Mouse (Mus musculus) right cerebral cortex, adult 18-20 months (tissue): ENCODE measurements around the gene Adk.

Experiments
- DNase-seq: peaks from one replicate; pipeline ENCODE4 v3.0.0; 2022; ENCODE audit warnings: mixed read lengths

Adk gene

DNA sequence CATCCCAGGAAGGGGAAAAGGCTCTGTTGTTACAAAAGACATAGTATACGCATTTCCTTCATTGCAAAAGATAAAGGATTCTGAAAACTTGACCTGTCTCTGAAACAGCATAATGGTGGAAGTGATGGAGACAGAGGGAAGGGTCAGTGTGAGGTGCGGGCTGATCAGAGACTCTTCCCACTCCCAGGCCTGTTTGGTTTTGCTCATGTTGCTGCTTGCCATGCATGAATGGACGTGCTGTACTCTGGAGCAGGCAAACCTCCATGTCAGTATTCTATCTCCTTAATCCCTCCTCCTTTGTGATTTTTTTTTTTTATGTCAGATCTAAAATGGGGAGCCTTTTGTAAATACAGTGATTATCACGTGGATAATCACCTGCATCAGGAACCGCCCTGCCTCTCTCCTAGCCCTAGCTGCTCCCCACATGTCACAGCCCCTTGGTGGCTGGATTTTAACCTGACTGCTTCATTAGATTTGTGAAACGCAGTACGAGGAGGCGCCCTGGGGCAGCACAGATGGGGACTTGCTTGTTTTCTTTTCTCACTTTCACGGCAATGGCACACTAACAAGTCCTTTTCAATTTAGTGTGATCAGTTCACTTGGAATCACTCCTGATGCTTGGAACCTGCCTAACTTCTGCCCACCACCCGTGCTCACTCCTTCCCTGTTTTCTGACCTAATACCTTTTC lies 307.0 kb downstream of the Adk start:
- no peak for DNase-seq

DNA sequence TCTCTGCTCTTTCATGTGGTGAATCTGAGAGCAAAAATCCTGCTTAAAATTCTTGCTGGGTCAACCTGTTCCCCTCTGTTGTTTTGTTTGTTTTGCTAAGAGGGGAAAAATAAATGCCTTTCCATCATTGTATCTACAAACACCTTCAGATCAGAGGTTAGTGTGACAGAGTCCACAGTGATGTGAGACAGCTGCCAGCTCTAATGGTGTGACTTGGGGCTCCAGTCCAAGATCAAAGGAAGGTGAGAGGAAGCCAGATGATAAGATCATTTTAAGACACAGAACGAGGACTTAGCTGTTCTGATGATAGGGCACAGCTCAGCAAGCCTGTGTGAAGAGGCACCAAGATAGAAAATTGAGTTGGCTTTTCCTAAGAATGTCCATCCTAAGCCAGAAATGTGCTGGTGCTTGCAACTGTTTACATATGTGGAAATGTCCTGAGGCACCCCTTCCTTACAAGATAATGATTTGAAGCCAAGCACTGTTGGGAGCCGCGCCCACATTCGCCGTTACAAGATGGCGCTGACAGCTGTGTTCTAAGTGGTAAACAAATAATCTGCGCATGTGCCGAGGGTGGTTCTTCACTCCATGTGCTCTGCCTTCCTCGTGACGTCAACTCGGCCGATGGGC lies 307.6 kb downstream of the Adk start:
- no peak for DNase-seq

DNA sequence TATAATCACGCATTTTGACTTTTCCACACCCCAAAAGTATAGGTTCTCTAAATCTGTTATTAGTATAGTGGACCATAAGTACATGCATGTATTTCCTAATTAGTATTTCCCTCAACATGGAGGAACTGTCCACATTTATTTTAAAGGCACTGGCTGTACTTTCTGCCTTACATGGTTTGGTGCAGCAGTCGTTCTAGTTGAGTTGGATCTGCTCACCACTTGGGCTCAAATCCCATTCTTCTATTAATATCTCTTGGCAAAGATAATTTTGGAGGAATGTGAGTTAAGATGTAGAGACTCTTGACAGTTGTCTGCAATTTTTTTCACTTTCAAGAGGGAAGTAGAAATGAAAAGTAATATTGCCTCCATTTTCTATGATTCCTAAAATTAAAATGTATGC lies 314.7 kb downstream of the Adk start:
- peak; percentile 20 for DNase-seq

DNA sequence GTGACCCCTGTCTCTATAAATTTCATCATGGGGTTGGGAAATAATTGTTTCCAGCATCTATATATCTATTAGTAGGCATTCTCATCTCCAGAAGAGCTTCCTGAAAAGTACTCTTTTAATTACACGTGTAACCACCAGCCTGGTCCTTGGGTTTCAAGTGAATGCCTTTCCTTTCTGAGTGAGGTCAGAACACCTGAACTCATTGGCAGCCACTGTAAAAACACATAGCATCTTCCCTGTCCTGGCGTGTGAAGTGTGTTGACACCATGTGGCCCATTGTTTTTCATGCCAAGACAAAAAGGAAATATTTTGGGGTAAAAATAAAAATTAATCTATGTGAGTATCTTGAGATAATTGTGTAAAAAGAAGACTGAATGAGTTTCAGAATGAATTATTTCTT lies 316.2 kb downstream of the Adk start:
- no peak for DNase-seq

DNA sequence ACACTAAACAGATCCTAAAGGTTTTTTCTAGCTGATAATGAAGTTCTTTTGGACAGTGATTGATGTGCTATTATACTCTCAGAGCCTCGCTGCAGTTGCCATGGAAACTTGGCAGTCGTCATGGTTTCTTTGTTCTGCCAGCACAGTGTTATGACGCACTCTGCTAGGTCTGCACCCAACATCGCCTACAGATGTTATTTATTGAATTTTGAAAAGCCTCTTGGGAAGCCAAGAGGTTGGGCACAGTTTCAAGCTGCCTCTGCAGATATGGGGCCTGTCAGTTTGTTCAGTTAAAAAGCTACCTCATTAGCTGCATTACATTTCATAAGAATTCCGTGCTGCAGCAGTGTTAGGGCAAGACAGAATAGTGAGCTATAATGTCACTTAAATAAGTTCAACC lies 316.8 kb downstream of the Adk start:
- DNase-seq: peak; percentile 93

DNA sequence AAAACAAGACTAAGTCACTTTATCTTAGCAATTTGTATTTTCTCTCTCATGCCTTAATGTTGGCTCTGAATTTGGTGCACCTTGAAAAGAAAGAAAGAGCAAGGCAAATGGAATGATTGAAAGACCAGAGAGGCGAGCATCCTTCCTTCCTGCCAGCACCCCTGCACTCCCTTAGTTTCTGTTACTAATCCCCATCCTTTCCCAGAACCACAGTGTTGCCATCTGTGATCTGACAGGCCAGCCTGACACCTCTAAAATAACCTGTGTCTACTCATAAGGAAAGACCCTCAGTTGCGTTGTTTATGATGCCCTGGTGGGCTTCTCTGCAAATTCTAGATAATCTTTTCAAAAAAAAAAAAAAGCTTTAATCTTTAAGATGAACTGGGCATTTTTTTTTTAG lies 319.6 kb downstream of the Adk start:
- DNase-seq: no peak

DNA sequence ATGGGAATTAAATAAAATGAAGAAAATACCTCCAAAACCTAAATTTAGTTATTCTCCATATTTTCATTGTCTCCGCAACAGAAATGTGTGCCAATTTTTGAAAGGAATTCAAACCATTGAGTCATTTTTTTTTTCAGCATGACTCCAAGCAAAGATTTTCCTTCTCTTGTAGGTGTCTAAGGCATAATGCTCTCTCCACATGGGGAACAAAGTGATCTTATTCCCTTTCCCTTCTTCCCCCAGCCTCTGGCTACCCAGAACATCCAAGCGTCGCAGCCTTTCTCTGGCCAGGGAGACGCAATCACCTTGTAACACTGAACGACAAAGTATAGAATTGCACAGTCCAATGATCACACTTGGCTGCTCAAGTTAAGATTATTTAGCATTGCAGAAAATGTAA lies 320.3 kb downstream of the Adk start:
- no peak for DNase-seq

DNA sequence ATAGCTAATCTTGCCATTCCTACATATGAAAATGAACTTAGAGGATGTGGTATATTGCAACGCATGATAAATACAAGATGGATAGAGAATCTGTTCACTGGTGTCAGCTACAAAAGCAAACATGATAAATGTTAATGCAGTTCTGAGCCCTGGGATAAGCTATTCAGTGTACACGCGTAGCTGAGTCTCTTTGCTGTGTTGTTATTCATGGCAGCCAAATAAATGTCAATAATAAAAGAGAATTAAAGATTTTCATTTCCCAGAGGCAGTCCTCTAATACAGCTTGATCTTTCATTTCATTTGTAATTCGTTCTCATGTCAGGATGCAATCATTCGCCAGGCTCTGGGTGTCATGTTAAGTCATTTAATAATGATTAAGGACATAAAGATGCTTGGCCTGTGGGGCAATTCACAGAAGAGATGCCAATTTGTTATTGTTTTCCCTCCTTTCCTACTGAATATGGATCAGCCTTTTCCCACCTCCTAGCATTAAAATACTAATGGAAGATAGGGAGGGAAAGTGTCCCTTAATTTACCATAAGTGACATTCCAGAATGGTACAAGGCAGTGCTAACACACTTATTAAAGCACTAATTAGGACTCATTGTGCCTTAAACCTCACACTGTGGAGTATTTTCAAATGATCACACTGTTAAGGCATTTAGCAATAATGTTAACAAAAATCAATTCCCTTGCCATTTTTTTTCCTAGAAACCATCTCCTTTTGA lies 331.5 kb downstream of the Adk start:
- no peak for DNase-seq

DNA sequence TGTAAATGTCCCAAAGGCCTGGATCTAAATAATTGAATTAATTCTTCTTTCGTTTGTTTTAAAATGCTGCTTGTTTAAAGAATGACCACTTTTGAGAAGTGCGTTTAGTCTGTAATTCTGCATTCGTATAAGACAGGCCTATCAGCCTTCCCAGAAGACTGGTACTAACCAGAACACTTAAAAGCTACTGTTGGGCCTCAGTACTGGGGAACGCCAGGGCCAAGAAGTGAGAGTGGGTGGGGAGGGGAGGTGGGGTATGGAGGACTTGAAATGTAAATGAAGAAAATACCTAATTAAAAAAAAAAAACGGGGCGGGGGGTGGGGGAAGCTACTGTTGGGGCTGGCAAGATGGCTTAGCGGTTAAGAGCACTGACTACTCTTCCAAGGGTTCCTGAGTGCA lies 347.1 kb downstream of the Adk start:
- no peak for DNase-seq

DNA sequence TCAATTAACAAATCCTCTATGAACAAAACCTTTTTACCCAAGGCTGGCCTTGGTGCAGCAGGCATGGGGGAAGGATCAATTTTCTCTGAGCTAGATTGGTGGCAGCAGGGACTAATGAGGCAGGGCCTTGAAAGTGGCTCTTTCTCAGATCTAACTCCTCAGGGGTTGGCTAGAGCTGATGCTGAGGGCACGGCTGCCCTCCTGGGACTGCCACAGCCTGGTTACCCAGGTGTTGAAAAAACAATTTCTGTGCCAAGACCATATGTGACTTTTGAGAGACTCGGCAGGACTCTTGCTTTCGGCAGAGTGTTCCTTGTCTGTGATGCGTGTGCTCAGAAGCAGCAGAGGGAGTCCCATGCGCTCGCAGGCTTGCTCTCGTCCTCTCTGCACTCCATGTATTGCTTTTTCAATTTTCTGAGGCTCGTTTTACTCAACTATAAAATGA lies 349.8 kb downstream of the Adk start:
- DNase-seq: peak; percentile 6

DNA sequence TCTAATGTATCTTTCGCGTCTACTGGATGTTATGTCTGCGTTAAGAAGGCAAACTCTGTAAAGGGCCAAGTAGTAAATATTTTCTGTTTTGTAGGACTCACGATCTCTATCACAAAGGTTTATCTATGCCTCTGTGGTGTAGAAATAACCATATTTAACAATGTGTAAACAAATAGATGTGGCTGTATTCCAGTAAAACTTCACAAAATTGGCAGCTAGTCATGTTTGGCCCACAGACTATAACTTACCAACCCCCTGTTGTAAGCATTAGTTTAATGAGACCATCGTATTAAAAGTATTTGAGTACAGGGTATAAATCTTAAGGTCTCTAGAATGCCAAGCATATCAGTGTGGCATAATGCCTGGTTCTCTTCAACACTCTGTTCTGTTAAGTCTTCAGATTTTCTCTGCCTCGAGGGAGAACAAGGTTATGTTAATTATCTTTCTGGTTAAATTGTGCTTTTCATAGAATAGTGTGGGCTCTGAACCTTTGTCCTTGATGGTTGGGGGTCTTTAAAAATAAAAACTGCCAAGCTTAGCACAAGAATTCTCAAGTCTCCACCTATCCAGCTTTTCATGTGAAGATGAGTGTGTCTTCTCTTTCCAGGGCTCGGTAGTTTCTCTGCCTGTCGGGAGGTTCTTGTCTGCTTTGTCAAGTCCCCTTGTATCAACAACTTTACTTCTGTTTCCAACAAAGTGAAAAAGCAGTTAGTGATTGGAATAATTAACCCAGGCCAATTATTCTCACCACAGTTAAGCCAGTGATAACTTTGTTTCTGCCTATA lies 350.4 kb downstream of the Adk start:
- no peak for DNase-seq

DNA sequence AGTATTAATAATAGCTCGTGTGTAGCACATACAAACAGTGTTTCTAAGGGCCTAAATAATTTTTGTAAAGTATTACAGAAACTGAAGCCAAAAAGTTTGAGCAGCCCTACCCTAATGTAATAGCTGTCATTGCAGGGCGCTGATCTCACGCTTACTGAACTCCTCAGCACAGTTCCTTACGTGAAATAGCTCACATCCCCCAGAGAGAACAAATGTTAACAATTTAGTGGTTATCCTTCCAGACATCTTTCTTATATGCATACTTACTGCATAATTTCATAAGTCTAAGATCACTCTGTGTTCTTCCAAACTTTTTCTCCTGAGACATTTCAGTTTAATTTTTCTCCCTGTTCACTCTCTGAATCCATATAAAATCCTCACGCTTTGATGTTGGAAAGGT lies 354.6 kb downstream of the Adk start:
- no peak for DNase-seq

DNA sequence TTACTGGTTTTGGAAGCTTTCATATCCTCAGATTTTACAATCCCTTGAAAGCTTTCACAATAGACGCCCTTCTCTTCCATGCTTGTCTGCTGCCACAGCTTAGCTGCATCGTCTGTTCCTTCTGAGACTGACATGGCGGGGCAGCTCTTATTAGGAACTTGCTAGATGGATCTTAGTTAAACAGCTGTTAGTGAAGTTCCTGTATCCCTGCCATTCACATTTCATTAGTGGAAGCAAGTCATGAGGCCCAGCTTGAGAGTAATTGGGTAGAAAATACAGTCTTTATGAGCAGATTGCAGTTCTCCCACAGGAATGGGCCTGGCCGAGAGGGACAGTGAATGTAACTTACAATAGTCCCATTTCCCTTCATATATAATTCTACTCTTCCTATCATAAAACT lies 356.5 kb downstream of the Adk start:
- DNase-seq: no peak

DNA sequence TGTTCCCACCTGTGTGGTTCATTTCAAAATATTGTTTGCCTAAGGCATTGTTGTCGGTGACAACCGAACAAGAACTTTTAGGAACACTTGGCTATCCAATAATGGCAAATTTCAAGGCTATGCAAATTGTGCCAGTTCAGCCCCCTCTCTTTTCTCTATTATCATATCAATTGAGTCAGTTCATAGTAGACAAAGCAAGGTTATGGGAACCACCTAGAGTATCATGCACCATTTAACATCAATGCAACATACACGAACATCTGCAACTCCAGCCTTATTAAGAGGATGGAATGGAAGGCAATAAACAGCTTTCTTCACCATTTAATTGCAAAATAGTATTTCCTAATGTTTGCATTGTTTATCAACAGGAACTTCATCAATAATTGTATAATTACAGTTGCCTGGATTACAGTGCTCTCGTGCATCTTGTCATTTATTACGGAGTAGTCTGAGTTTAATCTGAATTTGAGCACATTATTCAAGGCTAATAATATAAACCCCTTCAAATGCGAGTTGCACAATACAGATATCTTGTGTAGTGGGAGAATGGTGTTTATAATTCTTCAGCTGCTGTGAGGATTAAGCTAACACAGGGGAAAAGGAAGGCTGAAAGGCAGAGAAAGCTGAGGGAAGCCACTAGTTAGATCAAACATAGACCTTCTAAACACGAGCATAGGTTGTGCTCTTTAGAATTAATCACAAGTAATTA lies 358.5 kb downstream of the Adk start:
- DNase-seq: no peak

DNA sequence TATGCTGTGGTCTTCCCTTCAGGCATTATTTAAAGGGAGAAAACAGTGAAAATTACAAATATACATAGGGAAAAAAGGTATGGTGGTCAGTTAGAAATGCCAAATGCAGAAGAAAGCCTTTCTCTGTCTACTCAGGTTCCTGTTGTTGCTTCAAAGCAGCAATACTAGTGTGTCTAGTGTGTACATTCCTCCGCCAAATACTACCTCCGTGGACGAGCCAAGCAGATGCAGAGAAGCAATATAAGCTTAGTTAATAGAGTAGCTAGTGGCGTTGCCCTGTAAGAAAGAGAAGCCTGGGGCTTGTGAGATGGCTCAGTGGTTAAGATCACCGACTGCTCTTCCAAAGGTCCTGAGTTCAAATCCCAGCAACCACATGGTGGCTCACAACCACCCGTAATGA lies 359.1 kb downstream of the Adk start:
- DNase-seq: no peak

DNA sequence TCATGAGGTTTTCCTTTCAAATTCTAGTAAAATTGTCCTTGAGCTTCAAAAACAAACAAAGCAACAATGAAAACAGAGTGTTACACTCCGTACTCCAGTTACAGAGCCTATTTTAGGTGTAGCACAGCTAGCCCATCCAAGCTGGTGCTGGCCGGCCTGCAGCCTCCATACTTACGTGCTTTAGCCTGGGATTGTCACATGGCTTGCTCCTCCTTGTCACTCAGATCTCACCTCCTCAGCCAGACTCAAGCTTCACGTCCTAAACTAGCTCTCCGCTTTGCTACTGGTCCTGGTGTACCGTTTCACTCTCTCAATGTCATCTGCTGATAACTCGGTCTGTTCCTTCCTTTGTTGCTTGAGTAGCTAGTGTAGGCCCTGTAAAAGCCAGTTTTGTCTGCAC lies 366.0 kb downstream of the Adk start:
- DNase-seq: no peak

DNA sequence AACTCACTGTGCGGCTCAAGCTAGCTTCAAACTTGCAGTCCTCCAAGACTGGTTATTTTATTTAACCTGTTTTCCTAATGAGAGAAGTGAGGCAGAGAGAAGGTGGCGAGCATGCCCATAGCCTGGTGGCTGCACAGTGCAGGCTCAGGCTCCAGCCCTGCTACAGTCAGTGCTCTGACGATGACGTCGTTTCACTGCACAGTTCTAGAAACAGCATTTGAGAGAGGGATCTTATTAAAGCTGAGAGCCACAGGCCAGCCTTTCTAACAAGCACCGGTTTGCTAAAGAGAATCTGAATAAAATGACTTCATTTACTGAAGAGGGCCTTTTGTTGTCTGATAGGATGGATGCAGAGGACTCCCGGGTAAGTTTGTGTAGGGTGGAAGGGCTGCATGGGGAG lies 375.0 kb downstream of the Adk start:
- no peak for DNase-seq

DNA sequence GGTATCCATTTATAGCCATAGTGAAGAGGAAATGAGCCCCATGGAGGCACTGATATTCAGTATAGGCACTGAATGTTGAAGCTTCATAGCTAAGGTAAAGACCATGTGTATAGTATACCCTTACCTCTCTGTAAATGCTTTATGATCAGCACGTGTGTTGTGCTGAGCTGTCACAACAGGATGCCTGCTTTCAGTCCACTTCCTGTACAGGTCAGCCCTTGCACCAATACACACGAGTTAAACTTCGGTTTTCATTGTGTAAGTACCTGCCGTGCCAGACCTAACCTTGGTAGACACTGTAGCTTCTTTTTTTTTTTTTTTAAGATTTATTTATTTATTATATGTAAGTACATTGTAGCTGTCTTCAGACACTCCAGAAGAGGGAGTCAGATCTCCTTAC lies 381.0 kb downstream of the Adk start:
- DNase-seq: no peak

DNA sequence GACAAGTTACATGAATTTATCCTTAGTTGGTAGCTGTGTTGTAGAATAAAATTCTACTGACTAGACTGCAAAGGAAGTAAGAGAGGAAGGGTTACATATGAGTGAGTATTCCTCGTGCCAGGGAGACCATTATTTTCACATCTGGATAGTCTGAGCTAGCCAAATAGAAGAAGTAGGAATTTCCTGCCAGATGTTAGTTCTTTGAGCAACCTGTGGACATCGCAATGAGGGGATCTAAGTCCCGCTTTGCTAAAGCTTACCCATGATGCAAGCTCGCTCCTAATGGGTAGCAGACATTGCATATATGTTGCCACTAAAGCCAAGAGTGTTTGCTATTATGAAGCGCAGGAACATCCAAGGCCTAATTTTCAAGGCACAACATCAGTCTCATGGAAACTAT lies 381.6 kb downstream of the Adk start:
- DNase-seq: no peak

DNA sequence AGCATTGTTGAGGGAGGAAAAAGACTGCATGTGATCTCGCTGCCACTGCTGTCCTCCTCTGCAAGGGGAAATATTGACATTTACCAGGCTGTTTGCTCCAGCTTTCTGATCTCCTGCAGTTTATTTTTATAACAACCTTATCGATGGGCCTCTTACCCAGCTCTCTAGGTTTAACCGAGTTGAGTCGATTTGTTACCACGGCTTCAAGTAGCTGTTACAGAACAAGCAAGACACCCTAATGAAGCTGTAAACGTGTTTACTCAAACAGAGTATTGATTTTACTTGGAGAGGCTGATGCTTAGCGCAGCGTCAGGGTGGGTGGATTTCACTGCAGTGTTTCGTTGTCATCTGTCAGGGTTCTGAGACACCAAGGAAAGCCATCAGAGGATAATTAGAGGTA lies 382.3 kb downstream of the Adk start:
- no peak for DNase-seq

DNA sequence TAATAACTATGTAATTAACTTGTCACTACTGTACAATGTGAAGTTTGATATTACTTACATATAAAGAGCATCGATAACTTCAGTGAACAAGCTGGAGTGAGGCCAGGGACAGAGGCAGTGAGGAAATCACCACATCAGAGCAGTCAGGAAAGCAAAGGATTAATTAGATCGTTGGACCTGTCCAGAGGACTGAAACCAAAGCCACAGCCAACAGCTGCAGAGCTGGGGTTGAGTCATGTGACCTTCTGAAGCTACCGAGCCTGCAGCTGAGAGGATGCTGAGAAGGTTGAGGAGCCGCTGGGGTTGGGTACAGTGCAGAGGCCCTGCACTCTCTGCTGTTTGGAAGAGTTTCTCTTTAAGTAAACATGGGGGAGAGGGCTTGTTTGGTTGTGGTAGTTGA lies 387.4 kb downstream of the Adk start:
- DNase-seq: no peak

DNA sequence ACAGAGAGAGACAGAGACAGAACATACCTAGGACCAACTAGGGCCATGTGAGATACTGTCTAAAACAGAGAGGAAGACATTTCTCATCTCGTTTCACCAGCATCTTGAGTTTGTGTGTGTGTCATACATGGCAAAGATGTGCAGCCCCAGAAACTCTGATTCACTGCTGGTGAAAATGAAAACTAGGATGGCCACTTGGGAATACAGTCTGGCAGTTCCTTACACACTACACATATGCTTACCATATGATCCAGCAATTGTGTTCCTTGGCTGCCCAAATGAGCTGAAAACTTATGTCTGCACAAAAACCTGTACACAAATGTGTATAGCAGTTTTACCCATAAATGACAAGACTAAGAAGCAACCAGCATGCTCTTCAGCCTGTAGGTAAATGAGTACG lies 388.2 kb downstream of the Adk start:
- no peak for DNase-seq
